Mouse (Mus musculus) lung, postnatal 10 days (tissue): ENCODE results near the gene Atp1a2.
A peak's percentile ranks its signal among the peaks of the same experiment; 100 is the strongest.
"Not testable (repeated sequence)": the region's sequence is repeated elsewhere in the genome, so short reads cannot be mapped to it uniquely, and the experiment has no call there.

Source experiments
- DNase-seq: peaks from one replicate; pipeline ENCODE4 v3.0.0; 2021

The Atp1a2 gene

GRCm38 (mm10) chr1:172261477-172262078 lies 36.3 kb downstream of the Atp1a2 start, which contains the start of gene Igsf8:
TSS of gene Igsf8 (plus strand) at chr1:172261641.
- DNase-seq = no peak

- no peak for DNase-seq
Observed at GRCm38 (mm10) chr1:172258314-172258713, 39.5 kb downstream of the Atp1a2 start, which contains the start of gene Atp1a4. TSS of gene Atp1a4 (minus strand) at chr1:172258414.

- DNase-seq = peak; percentile 56
Observed at GRCm38 (mm10) chr1:172247679-172248078, 50.2 kb downstream of the Atp1a2 start.

- no peak for DNase-seq
Observed at GRCm38 (mm10) chr1:172247216-172247615, 50.6 kb downstream of the Atp1a2 start.

GRCm38 (mm10) chr1:172244645-172245044 lies 53.2 kb downstream of the Atp1a2 start:
- DNase-seq = not testable (repeated sequence)

GRCm38 (mm10) chr1:172243547-172244205 lies 54.2 kb downstream of the Atp1a2 start:
- peak; percentile 46 for DNase-seq

GRCm38 (mm10) chr1:172242401-172242800 lies 55.5 kb downstream of the Atp1a2 start:
- peak; percentile 32 for DNase-seq

GRCm38 (mm10) chr1:172240945-172241708 lies 56.7 kb downstream of the Atp1a2 start:
- DNase-seq = no peak

GRCm38 (mm10) chr1:172229215-172229614 lies 68.6 kb downstream of the Atp1a2 start:
- no peak for DNase-seq

- no peak for DNase-seq
Observed at GRCm38 (mm10) chr1:172228209-172228608, 69.7 kb downstream of the Atp1a2 start.
